8 mouse cellular contexts compared by ENCODE assay signal in genomic region chr4:116556561-116557305, GRCm38 (mm10). TPM values are rescaled to one million over a fixed set of nuclear protein-coding genes. Genes with fewer than 3 reads are reported as not detected.
DNase-seq lines count a peak whose midpoint lies in the region; ATAC-seq and TF ChIP-seq lines count a peak whose summit lies in the region.

No protein-coding gene starts in this region.

- no peaks in the 10 kb centered on the region for H3K9me3 ChIP-seq in embryonic facial prominence, embryonic 13.5 days
- no peaks in the 10 kb centered on the region for H3K9me3 ChIP-seq in limb, embryonic 13.5 days
- no peaks in the 10 kb centered on the region for H3K9me3 ChIP-seq in midbrain, embryonic 16.5 days (replicated peaks; ENCODE audit: control insufficient read depth, low read length, poor library complexity, severe bottlenecking)

- H3K36me3 ChIP-seq in embryonic facial prominence, embryonic 13.5 days = peaks cover 13% of the 10 kb centered on the region
- H3K36me3 ChIP-seq in heart, adult 2 months (ENCODE audit: control insufficient read depth, insufficient read depth, low read length) = peaks cover 15% of the 10 kb centered on the region
- H3K36me3 ChIP-seq in limb, embryonic 13.5 days = peaks cover 23% of the 10 kb centered on the region
- H3K36me3 ChIP-seq in midbrain, embryonic 16.5 days (ENCODE audit: control insufficient read depth, insufficient read depth, low read length) = 0 out of 2 replicates have a peak, but pooled peaks cover 2% of the 10 kb centered on the region

- H3K4me2 ChIP-seq in embryonic facial prominence, embryonic 13.5 days = peak overlapping the region; percentile 81
- H3K4me2 ChIP-seq in limb, embryonic 13.5 days (replicated peaks) = peak overlapping the region; percentile 74
- peak overlapping the region; percentile 80 for H3K4me2 ChIP-seq in midbrain, embryonic 16.5 days (ENCODE audit: low read length)

- intact Hi-C loops in heart, adult 2 months (cut with DNase I) = loop anchor here (5.0 to 10.0 kb wide), 5 partner anchors 41 to 436 kb away; partner anchors contain the start of genes Ccdc17, Ipp, Mast2 and Urod

- peak; percentile 84 for DNase-seq in 3134 (ENCODE audit: extremely low read depth, insufficient read length, low spot score)
- peak; percentile 94 to 95 for DNase-seq in adrenal gland, postnatal 36 days
- DNase-seq in heart, adult 2 months = peak; percentile 95 to 96
- DNase-seq in kidney, adult 8-10 months = peak; percentile 94 to 95
- DNase-seq in spleen, postnatal 10 days (ENCODE audit: low spot score in 2 of 2) = peak; percentile 90 to 96

- peak; percentile 96 for TF ChIP-seq POLR2A in heart, adult 2 months (IDR thresholded peaks at IDR 0.05; ENCODE audit: insufficient read depth, low read depth, low read length)

- peak overlapping the region; percentile 91 for H3K4me3 ChIP-seq in embryonic facial prominence, embryonic 13.5 days
- peak overlapping the region; percentile 96 for H3K4me3 ChIP-seq in heart, adult 2 months
- H3K4me3 ChIP-seq in limb, embryonic 13.5 days = peak overlapping the region; percentile 91
- H3K4me3 ChIP-seq in midbrain, embryonic 16.5 days (ENCODE audit: low read depth, low read length) = peak overlapping the region; percentile 54

- WGBS in embryonic facial prominence, embryonic 13.5 days = under 1% methylated on average over 28 of the region's 28 CpGs
- under 1% methylated on average over 28 of the region's 28 CpGs for WGBS in heart, adult 2 months
- under 1% methylated on average over 28 of the region's 28 CpGs for WGBS in limb, embryonic 13.5 days
- WGBS in midbrain, embryonic 16.5 days = under 1% methylated on average over 28 of the region's 28 CpGs

- peaks cover 3% of the 10 kb centered on the region; the same call in 1 of the 2 replicates for H3K79me2 ChIP-seq in heart, adult 2 months (replicated peaks; ENCODE audit: control insufficient read depth, insufficient read depth, low read length)

- H3K9ac ChIP-seq in embryonic facial prominence, embryonic 13.5 days = peak overlapping the region; percentile 94
- H3K9ac ChIP-seq in heart, adult 2 months (ENCODE audit: low read depth, low read length) = peak overlapping the region; percentile 73
- peak overlapping the region; percentile 86 for H3K9ac ChIP-seq in limb, embryonic 13.5 days
- H3K9ac ChIP-seq in midbrain, embryonic 16.5 days (ENCODE audit: low read depth, low read length) = peak overlapping the region; percentile 76

- ATAC-seq in embryonic facial prominence, embryonic 13.5 days (ENCODE audit: insufficient number of reproducible peaks, insufficient read depth, low FRiP score, low TSS enrichment, low read depth) = peak; percentile 96
- peak; percentile 95 for ATAC-seq in limb, embryonic 13.5 days (ENCODE audit: low FRiP score, low read depth)
- ATAC-seq in midbrain, embryonic 16.5 days = peak; percentile 98

- H3K27me3 ChIP-seq in embryonic facial prominence, embryonic 13.5 days = no peaks in the 10 kb centered on the region
- no peaks in the 10 kb centered on the region for H3K27me3 ChIP-seq in heart, adult 2 months (ENCODE audit: control insufficient read depth, insufficient read depth, low read length)
- H3K27me3 ChIP-seq in limb, embryonic 13.5 days = no peaks in the 10 kb centered on the region
- no peaks in the 10 kb centered on the region for H3K27me3 ChIP-seq in midbrain, embryonic 16.5 days (ENCODE audit: control insufficient read depth, insufficient read depth, low read depth, low read length)

- TF ChIP-seq CTCF in heart, adult 2 months (IDR thresholded peaks at IDR 0.05) = no peak

- TF ChIP-seq EP300 in heart, adult 2 months (IDR thresholded peaks at IDR 0.05; ENCODE audit: insufficient read depth, low read depth, low read length) = 0 out of 2 replicates have a peak, but pooled peaks have one; percentile 45

- H3K4me1 ChIP-seq in embryonic facial prominence, embryonic 13.5 days = 0 out of 2 replicates have a peak, but pooled peaks cover 3% of the 10 kb centered on the region
- peaks cover 1% of the 10 kb centered on the region; the same call in 1 of the 2 replicates for H3K4me1 ChIP-seq in heart, adult 2 months (ENCODE audit: control insufficient read depth, insufficient read depth, low read length)
- peaks cover 29% of the 10 kb centered on the region for H3K4me1 ChIP-seq in limb, embryonic 13.5 days
- peaks cover 22% of the 10 kb centered on the region for H3K4me1 ChIP-seq in midbrain, embryonic 16.5 days (ENCODE audit: control insufficient read depth, insufficient read depth, low read length)

- peak overlapping the region; percentile 93 for H3K27ac ChIP-seq in embryonic facial prominence, embryonic 13.5 days
- H3K27ac ChIP-seq in heart, adult 2 months = peak overlapping the region; percentile 95
- H3K27ac ChIP-seq in limb, embryonic 13.5 days = peak overlapping the region; percentile 88
- peak overlapping the region; percentile 89 for H3K27ac ChIP-seq in midbrain, embryonic 16.5 days (ENCODE audit: low read length)

RNA-seq across cellular contexts. Expression of gene Gpbp1l1, which starts 0.7 kb away (rescaled TPM):
- 10 to 100 TPM; 64.9 to 85.9 TPM for total RNA-seq in adrenal gland, postnatal 36 days (2021)
- 37.5 and 40.1 TPM in 2 replicates for polyA plus RNA-seq in embryonic facial prominence, embryonic 13.5 days (2015; fragmentation: Nextera tagmentation; extraction: Ambion mirVana)
- 10 to 100 TPM; 57.9 to 65.9 TPM for total RNA-seq in heart, adult 2 months (2021)
- polyA plus RNA-seq in heart, adult 2 months (2012; rRNA removed) = 37.7 and 55.3 TPM in 2 replicates
- polyA plus RNA-seq in limb, embryonic 13.5 days (2015; fragmentation: Nextera tagmentation; extraction: Ambion mirVana) = 32.1 and 34.8 TPM in 2 replicates
- 16.3 and 17.6 TPM in 2 replicates for polyA plus RNA-seq in midbrain, embryonic 16.5 days (2015; fragmentation: Nextera tagmentation; extraction: Ambion mirVana)

RNA-seq across cellular contexts. Expression of gene Tmem69, which starts 1.0 kb away (rescaled TPM):
- 10 to 100 TPM; 20.3 to 21.2 TPM for total RNA-seq in adrenal gland, postnatal 36 days (2021)
- polyA plus RNA-seq in embryonic facial prominence, embryonic 13.5 days (2015; fragmentation: Nextera tagmentation; extraction: Ambion mirVana) = 20.3 and 24.2 TPM in 2 replicates
- total RNA-seq in heart, adult 2 months (2021) = 10 to 100 TPM; 24.8 to 30.5 TPM
- 12.0 and 19.1 TPM in 2 replicates for polyA plus RNA-seq in heart, adult 2 months (2012; rRNA removed)
- polyA plus RNA-seq in limb, embryonic 13.5 days (2015; fragmentation: Nextera tagmentation; extraction: Ambion mirVana) = 20.4 and 20.8 TPM in 2 replicates
- polyA plus RNA-seq in midbrain, embryonic 16.5 days (2015; fragmentation: Nextera tagmentation; extraction: Ambion mirVana) = 20.1 and 26.2 TPM in 2 replicates

RNA-seq across cellular contexts. Expression of gene Ccdc17, which starts 39.7 kb away (rescaled TPM):
- 10 to 100 TPM in 1 of 2 experiments, 1 to 10 TPM in 1; 9.1 to 12.1 TPM for total RNA-seq in adrenal gland, postnatal 36 days (2021)
- polyA plus RNA-seq in embryonic facial prominence, embryonic 13.5 days (2015; fragmentation: Nextera tagmentation; extraction: Ambion mirVana) = 3.1 and 5.0 TPM in 2 replicates
- total RNA-seq in heart, adult 2 months (2021) = 1 to 10 TPM; 2.9 to 3.4 TPM
- polyA plus RNA-seq in heart, adult 2 months (2012; rRNA removed) = 4.5 and 8.1 TPM in 2 replicates
- 2.1 and 3.1 TPM in 2 replicates for polyA plus RNA-seq in limb, embryonic 13.5 days (2015; fragmentation: Nextera tagmentation; extraction: Ambion mirVana)
- 5.9 and 6.0 TPM in 2 replicates for polyA plus RNA-seq in midbrain, embryonic 16.5 days (2015; fragmentation: Nextera tagmentation; extraction: Ambion mirVana)

RNA-seq across cellular contexts. Expression of gene Ipp, which starts 49.4 kb away (rescaled TPM):
- 10 to 100 TPM; 14.0 to 19.6 TPM for total RNA-seq in adrenal gland, postnatal 36 days (2021)
- 15.3 and 15.7 TPM in 2 replicates for polyA plus RNA-seq in embryonic facial prominence, embryonic 13.5 days (2015; fragmentation: Nextera tagmentation; extraction: Ambion mirVana)
- 10 to 100 TPM; 14.8 to 15.1 TPM for total RNA-seq in heart, adult 2 months (2021)
- polyA plus RNA-seq in heart, adult 2 months (2012; rRNA removed) = 3.5 and 6.9 TPM in 2 replicates
- polyA plus RNA-seq in limb, embryonic 13.5 days (2015; fragmentation: Nextera tagmentation; extraction: Ambion mirVana) = 15.6 and 16.5 TPM in 2 replicates
- polyA plus RNA-seq in midbrain, embryonic 16.5 days (2015; fragmentation: Nextera tagmentation; extraction: Ambion mirVana) = 13.6 and 14.7 TPM in 2 replicates

Comparison
In these comparisons a context has a peak if more than half of its experiments do, and no peak if none do; other contexts are left out.
1. Peak in every context shown above with its lines: DNase-seq, ATAC-seq, H3K4me3 ChIP-seq and H3K27ac ChIP-seq.